Mouse (Mus musculus): Measurements from ENCODE around the gene Zdhhc18. TPM values are rescaled to one million over a fixed set of nuclear protein-coding genes. Genes with fewer than 3 reads are reported as not detected.
"Not testable (repeated sequence)": the region's sequence is repeated elsewhere in the genome, so short reads cannot be mapped to it uniquely, and the experiment has no call there.

Gene Zdhhc18
- total RNA-seq, 2 experiments from 2014 or later, result 34.3 to 38.8 TPM

- DNase-seq (ENCODE audit: low spot score in 2 of 2), result peak in 1 of 2 experiments; percentile 60
Observed at GRCm38 (mm10) chr4:133665118-133665517, 15.2 kb upstream of the Zdhhc18 start.

DNA sequence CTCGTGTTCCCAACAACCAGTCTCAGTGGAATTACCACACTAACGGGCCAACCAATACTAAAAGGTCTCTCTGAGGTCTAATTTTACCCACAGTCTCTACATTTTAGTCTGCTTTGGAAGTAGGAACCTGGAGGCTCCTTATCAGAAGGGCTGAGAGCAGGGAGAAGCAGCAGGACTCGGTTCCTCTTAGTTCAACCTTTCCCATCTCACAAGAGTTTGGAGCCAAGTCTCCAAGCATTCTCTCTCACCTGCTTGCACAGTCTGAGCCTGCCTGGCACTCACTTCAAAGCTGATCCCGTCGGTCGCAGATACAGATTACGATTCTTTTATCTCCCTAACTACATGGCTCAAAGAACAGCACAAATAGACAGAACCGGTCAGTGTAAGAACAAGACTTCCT is 13.0 kb upstream of the Zdhhc18 start:
- DNase-seq (ENCODE audit: low spot score in 2 of 2), result no peak

- no peak for DNase-seq (ENCODE audit: low spot score in 2 of 2)
Observed at GRCm38 (mm10) chr4:133662421-133662820, 12.5 kb upstream of the Zdhhc18 start.

- DNase-seq (ENCODE audit: low spot score in 2 of 2), result peak; percentile 89 to 91
Observed at GRCm38 (mm10) chr4:133660193-133661155, 10.5 kb upstream of the Zdhhc18 start.

DNA sequence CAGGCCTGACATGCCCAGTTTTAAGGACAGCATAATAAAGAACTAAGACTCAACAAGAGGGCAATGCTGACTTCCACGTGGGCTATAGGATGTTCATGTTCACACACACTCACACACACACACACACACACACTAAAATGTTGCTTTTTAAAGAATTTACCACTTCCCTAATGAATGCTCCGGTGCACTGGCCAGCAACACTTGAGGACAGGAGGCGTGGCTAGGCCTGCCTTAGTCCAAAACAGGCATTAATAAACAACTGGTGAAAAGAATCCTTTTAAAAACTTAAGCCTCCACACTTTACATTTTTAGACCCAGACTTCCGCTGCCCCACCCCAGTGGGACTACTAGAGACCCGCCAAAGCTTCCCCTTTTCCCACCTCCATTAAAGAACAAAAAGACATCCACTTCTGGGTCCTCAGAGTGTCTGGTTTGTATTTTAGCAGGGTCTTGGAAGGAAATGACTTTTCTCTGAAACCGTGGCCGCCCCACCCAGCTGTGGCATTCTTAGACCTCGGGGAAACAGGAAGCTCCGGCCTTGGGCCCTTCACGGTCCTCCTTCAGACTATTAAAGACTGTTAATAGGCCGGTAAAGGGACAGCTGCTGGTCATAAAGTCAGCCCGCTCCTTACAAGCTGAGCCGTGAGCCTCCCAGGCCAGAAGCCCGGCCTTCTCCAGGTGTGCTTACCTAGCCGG is 9.7 kb upstream of the Zdhhc18 start:
- DNase-seq (ENCODE audit: low spot score in 2 of 2), result peak in 1 of 2 experiments; percentile 33

GRCm38 (mm10) chr4:133658729-133659128 is 8.8 kb upstream of the Zdhhc18 start:
- DNase-seq (ENCODE audit: low spot score in 2 of 2), result no peak

DNA sequence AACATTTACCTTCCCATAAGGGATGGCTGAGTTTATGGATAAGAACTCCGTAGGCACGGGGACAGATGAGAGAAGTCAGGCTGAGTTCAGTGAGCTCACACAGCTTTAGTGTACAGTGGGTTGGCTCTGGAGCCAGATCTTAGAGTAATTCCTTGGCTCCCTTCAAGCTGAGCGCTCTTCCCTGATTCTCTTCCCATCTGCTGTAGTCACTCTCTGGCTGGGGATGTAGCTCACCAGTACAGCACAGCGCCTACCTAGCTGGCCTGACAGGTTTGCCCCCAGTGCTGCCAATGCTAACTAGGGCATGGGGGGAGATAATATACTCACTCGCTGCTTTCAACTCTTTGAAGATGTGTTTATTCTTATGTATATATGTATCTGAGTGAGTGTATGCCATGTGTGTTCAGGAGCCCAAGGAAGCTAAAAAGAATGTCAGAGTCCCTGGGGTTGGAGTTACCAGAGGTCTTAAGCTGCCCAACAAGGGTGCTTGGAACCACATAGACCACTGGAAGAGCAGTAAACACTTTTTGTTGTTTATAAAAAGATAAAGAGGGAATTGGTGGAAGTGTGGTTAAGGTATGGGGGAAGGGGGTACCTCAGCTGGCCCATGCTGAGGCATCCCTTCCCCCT is 8.0 kb upstream of the Zdhhc18 start:
- DNase-seq (ENCODE audit: low spot score in 2 of 2), result no peak

- DNase-seq (ENCODE audit: low spot score in 2 of 2), result no peak
Observed at GRCm38 (mm10) chr4:133656997-133657396, 7.0 kb upstream of the Zdhhc18 start.

- DNase-seq (ENCODE audit: low spot score in 2 of 2), result no peak
Observed at GRCm38 (mm10) chr4:133656294-133656693, 6.3 kb upstream of the Zdhhc18 start.

DNA sequence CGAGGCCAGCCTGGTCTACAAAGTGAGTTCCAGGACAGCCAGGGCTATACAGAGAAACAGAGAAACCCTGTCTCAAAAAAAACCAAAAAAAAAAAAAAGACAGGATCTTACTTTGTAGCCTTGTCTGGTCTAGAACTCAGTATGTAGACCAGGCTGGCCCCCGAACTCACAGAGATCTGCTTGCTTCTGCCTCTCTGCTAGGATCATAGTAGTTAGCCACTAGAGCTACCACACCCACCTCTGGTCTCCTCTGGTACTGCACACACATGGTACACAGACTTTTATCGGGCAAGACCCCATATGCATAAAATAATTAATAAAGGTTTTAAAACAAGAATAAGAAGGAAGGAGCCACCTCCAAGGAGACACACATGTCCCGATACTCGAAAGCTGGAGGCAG is 4.1 kb upstream of the Zdhhc18 start:
- DNase-seq (ENCODE audit: low spot score in 2 of 2), result not testable (repeated sequence)

DNA sequence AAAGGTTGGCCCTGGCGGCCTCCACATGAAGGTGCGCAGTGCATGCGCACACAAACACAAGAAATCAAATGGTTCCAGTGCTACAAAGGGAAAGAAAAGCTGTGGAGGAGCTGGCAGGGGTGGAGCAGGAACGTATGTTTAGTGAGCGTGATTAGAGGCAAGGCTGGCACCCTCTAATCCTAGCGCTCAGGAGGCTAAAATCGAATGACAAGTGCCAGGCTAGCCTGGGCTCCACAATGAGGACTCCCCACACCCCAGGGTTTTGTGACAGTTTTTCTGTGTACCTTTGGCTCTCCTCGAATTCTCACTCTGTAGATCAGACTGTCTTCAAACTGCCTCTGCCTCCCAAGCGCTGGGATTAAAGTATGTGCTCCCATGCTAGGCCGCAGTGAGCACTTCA is 2.8 kb upstream of the Zdhhc18 start:
- DNase-seq (ENCODE audit: low spot score in 2 of 2), result no peak

- DNase-seq (ENCODE audit: low spot score in 2 of 2), result no peak
Observed at GRCm38 (mm10) chr4:133651986-133652385, 2.0 kb upstream of the Zdhhc18 start.

GRCm38 (mm10) chr4:133651445-133651844 is 1.5 kb upstream of the Zdhhc18 start:
- DNase-seq (ENCODE audit: low spot score in 2 of 2), result no peak

DNA sequence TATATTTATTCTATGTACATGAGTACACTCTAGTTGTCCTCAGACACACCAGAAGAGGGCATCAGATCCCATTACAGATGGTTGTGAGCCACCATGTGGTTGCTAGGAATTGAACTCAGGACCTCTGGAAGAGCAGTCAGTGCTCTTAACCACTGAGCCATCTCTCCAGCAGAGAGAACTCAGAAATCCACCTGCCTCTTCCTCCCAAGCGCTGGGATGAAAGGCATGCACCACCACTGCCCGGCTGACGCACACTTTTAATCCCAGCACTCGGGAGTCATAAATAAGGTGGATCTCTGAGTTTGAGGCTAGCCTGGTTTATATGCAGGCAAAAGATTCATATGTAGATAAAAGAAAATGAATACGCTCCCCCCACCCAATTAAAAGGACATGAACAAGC is 490 bp downstream of the Zdhhc18 start:
- DNase-seq (ENCODE audit: low spot score in 2 of 2), result not testable (repeated sequence)

GRCm38 (mm10) chr4:133645680-133646079 is 4.3 kb downstream of the Zdhhc18 start:
- DNase-seq (ENCODE audit: low spot score in 2 of 2), result no peak

DNA sequence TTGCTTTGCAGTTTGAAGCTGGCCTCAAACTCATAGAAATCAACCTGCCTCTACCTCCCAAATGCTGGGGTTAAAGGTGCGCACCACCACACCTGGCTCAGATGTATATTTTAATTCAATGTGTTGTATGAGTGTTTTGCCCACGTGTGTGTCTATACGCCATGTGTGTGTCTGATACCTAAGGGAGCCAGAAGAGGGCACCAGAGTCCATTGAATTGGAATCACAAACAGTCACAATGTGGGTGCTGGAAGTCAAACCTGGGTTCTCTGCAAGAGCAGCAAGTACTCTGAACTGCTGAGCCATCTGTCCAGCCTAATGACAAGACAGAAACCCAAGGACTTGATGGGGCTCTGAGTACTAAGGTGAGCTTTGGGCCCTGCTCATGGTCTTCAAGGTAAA is 4.8 kb downstream of the Zdhhc18 start:
- DNase-seq (ENCODE audit: low spot score in 2 of 2), result no peak

DNA sequence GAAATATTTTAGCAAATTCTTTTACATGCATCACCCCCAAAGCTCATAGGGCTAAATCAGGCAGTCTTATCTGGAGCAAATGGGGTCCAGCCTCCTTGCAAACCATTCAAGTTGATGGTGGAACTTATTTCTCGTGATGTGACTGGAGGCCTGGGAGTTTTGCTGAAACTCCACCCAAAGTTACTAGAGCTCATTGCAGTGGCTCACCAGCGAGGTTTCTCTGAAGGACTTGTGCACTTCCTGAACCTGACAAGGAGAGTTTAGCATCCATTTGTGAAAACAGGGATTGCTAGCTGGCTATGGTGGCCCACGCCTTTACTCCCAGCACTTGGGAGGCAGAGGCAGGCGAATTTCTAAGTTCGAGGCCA is 15.9 kb downstream of the Zdhhc18 start:
- no peak for DNase-seq (ENCODE audit: low spot score in 2 of 2)

DNA sequence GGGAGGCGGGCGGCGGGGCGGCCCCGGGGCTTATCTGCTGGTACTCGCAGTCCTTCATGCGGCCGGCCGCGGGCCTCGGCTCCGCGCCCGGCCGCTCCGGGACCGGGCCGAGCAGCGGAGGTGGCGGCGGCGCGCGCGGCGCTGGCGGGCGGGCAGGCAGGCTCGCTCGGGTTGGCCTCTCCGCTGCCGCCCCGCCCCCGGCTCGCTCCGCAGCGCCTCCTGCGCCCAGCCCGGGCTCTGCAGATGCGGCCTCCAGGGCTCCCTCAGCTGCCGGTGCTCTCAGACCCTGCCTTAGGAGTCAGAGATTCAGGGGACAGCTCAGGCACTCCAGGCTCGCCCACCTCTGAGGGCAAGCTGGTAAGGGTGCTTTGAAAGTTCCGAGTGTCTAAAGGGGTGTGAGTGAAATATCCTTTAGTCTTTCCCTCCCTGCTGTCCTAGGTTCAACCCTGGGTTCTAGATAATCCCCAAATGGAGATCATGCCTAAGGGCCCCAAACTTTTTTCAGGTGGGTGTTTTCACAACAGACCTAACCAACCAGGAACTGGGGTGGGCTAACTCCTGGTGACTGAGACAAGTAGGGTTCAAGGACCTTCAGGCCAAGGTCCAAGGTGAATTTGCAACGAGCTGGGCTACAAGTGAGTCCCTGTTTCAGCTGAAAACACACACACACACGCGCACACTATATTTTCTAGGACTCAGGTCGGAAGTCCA is 16.5 kb downstream of the Zdhhc18 start:
- DNase-seq (ENCODE audit: low spot score in 2 of 2), result peak; percentile 90 to 95

GRCm38 (mm10) chr4:133632483-133633327 is 17.2 kb downstream of the Zdhhc18 start:
- peak in 1 of 2 experiments; percentile 44 for DNase-seq (ENCODE audit: low spot score in 2 of 2)

DNA sequence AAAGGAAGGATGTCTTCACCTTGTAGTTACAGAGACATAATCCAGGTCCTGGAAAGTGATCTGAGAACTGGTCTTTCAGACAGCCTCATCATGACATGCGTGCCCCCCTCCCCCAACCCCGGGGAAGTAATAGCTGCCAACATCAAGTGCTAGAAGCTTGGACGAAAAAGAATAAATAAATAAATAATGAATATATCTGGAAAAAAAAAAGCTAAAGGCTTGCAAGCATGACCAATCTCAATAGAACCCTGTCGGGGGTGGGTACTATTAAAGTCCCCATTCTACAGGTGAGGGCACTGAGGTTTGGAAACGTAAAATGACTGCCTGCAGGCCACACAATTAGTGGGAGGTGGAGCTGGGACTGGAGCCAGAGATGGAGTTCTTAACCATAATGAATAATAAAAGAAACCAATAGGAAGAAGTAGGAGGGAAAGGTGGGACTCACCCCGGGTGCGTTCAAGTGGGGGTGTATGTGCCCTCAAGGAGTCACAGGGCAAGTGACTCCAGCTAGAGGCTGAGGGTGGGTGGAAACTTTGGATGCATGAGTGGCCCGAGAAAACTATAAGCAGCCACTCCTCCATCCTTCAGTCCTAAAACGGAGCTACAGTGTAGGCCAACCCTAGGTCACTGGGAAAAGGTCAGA is 18.1 kb downstream of the Zdhhc18 start:
- no peak for DNase-seq (ENCODE audit: low spot score in 2 of 2)
